Mouse (Mus musculus): ENCODE data around the gene Lca5l.

DNA sequence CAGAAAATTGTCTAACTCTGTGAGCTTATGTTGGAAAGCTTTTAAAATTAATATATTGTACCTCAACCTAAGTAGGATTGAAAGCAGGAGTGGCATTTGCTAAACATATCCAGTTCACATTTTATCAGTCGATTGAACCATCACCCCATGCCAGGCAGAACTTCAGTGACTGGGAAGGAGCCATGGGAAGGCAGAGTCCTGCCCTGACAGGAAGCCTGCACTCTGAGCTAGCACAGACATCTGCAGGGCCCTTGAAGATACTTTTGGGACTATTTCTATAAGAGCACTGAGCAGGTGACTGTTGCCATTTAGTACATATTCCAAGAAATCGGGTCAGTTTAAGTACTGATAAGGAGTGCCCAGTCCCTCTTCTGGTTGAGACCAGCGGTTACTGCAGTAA, 29.9 kb upstream of the Lca5l start:
- TF ChIP-seq CTCF (IDR thresholded peaks at IDR 0.05; ENCODE audit: low read depth, low read length) (no peak), GATA1 (IDR thresholded peaks at IDR 0.05; ENCODE audit: borderline replicate concordance, low read length) (no peak), GATA2 (IDR thresholded peaks at IDR 0.05; ENCODE audit: borderline replicate concordance, low read depth, low read length) (no peak)
